Mouse (Mus musculus) kidney, embryonic 16.5 days (tissue): Measurements from ENCODE around the gene Sgo1. TPM values are rescaled to one million over a fixed set of nuclear protein-coding genes. Genes with fewer than 3 reads are reported as not detected.
"Not testable (repeated sequence)": the region's sequence is repeated elsewhere in the genome, so short reads cannot be mapped to it uniquely, and the experiment has no call there.

ENCODE experiments used
- ATAC-seq: fragments of 200-750 bp; cut with Nextera tagmentation; 2 replicates; pipeline ENCODE4 v1.8.0; 2017; ENCODE audit warnings: moderate TSS enrichment; ENCODE audit not compliant: low FRiP score, low TSS enrichment
- H3K27ac ChIP-seq: fragments of 300-500 bp; sonication (generic); 2 replicates; pipeline ENCODE4 v1.5.1; 2014; ENCODE audit warnings: low read length
- H3K27me3 ChIP-seq: fragments of 300-500 bp; sonication (generic); 2 replicates; pipeline ENCODE4 v1.6.1; 2014; ENCODE audit warnings: low read length, control low read depth, mixed read lengths; ENCODE audit not compliant: insufficient read depth
- H3K36me3 ChIP-seq: fragments of 300-500 bp; sonication (generic); 2 replicates; pipeline ENCODE4 v1.6.1; 2014; ENCODE audit warnings: low read length, control low read depth, mixed read lengths; ENCODE audit not compliant: insufficient read depth
- H3K4me1 ChIP-seq: fragments of 300-500 bp; sonication (generic); 2 replicates; pipeline ENCODE4 v1.6.1; 2014; ENCODE audit warnings: low read length, control low read depth, mixed read lengths; ENCODE audit not compliant: insufficient read depth
- H3K4me2 ChIP-seq: fragments of 300-500 bp; sonication (generic); replicated peaks from 2 replicates; pipeline ENCODE4 v1.6.1; 2014; ENCODE audit warnings: low read depth, low read length
- H3K4me3 ChIP-seq: fragments of 300-500 bp; sonication (generic); 2 replicates; pipeline ENCODE4 v1.5.1; 2014; ENCODE audit warnings: mild to moderate bottlenecking, low read length
- H3K9ac ChIP-seq: fragments of 300-500 bp; sonication (generic); replicated peaks from 2 replicates; pipeline ENCODE4 v1.6.1; 2014; ENCODE audit warnings: low read length
- H3K9me3 ChIP-seq: fragments of 300-500 bp; sonication (generic); 2 replicates; pipeline ENCODE4 v1.6.1; 2016; ENCODE audit warnings: low read length, control low read depth
- WGBS: fragments of 180-500 bp; shearing (Covaris S2); extraction: QIAGEN DNeasy Blood & Tissue Kit; methylation state at CpG from one replicate; pipeline ENCODE4 v1.1.7; 2014; 5-methylcytosine and 5-hydroxymethylcytosine counted together
- polyA plus RNA-seq: library from polyadenylated mRNA; unstranded; fragments of >200 nt; fragmentation: Nextera tagmentation; extraction: Ambion mirVana; gene quantifications from 2 replicates; pipeline ENCODE4 v1.2.1, GENCODE M21; 2015

The Sgo1 gene
- polyA plus RNA-seq, 1 experiment from 2014 or later, result 32.2 TPM

- Histone ChIP-seq H3K36me3 (peaks cover 45% of the 10 kb centered on the region), H3K9ac (no peak overlapping the region), H3K27ac (no peak overlapping the region), H3K4me2 (no peak overlapping the region), H3K27me3 (no peaks in the 10 kb centered on the region), H3K4me3 (no peak overlapping the region), H3K9me3 (no peaks in the 10 kb centered on the region), H3K4me1 (no peaks in the 10 kb centered on the region)
- 94% methylated on average over 8 of the region's 8 CpGs for WGBS
- ATAC-seq, result no peak
Observed at GRCm38 (mm10) chr17:53670453-53670852, 18.7 kb downstream of the Sgo1 start.

GRCm38 (mm10) chr17:53664703-53665382, 24.3 kb downstream of the Sgo1 start:
- H3K4me2 ChIP-seq, result no peak overlapping the region
- 70% methylated on average over 2 of the region's 2 CpGs for WGBS

GRCm38 (mm10) chr17:53664267-53664666, 24.9 kb downstream of the Sgo1 start:
- ATAC-seq, result no peak
- no peak overlapping the region for H3K4me3 ChIP-seq
- no peak overlapping the region for H3K4me2 ChIP-seq
- H3K9ac ChIP-seq, result no peak overlapping the region
- H3K9me3 ChIP-seq, result no peaks in the 10 kb centered on the region
- H3K27ac ChIP-seq, result no peak overlapping the region
- no peaks in the 10 kb centered on the region for H3K4me1 ChIP-seq
- 81% methylated on average over 3 of the region's 3 CpGs for WGBS
- no peaks in the 10 kb centered on the region for H3K27me3 ChIP-seq
- peaks cover 29% of the 10 kb centered on the region; the same call in 1 of the 2 replicates for H3K36me3 ChIP-seq

More at GRCm38 (mm10) chr17:53664703-53665382, 24.3 kb downstream of the Sgo1 start:
- H3K4me1 ChIP-seq, result no peaks in the 10 kb centered on the region
- no peak overlapping the region for H3K4me3 ChIP-seq
- no peak overlapping the region for H3K9ac ChIP-seq
- no peaks in the 10 kb centered on the region for H3K9me3 ChIP-seq
- no peak for ATAC-seq
- peaks cover 30% of the 10 kb centered on the region for H3K36me3 ChIP-seq
- no peaks in the 10 kb centered on the region for H3K27me3 ChIP-seq
- no peak overlapping the region for H3K27ac ChIP-seq

- Histone ChIP-seq H3K4me1 (no peaks in the 10 kb centered on the region), H3K4me2 (no peak overlapping the region), H3K4me3 (no peak overlapping the region), H3K36me3 (peaks cover 16% of the 10 kb centered on the region; the same call in 1 of the 2 replicates), H3K9me3 (no peaks in the 10 kb centered on the region), H3K9ac (no peak overlapping the region), H3K27me3 (no peaks in the 10 kb centered on the region), H3K27ac (no peak overlapping the region)
- no peak for ATAC-seq
- 85% methylated on average over 6 of the region's 6 CpGs for whole genome bisulfite sequencing
Observed at GRCm38 (mm10) chr17:53661056-53661840, 27.9 kb downstream of the Sgo1 start.

GRCm38 (mm10) chr17:53659738-53660137, 29.4 kb downstream of the Sgo1 start:
- no peak for ATAC-seq
- Histone ChIP-seq H3K4me1 (no peaks in the 10 kb centered on the region), H3K9me3 (no peaks in the 10 kb centered on the region), H3K4me3 (no peak overlapping the region), H3K4me2 (no peak overlapping the region), H3K36me3 (peaks cover 11% of the 10 kb centered on the region; the same call in 1 of the 2 replicates), H3K9ac (no peak overlapping the region), H3K27ac (no peak overlapping the region), H3K27me3 (no peaks in the 10 kb centered on the region)
- 78% methylated on average over 4 of the region's 4 CpGs for WGBS

GRCm38 (mm10) chr17:53659230-53659629, 29.9 kb downstream of the Sgo1 start:
- H3K36me3 ChIP-seq, result peaks cover 14% of the 10 kb centered on the region; the same call in 1 of the 2 replicates
- H3K4me3 ChIP-seq, result no peak overlapping the region
- H3K4me2 ChIP-seq, result no peak overlapping the region
- H3K9ac ChIP-seq, result no peak overlapping the region
- no peaks in the 10 kb centered on the region for H3K4me1 ChIP-seq
- 87% methylated on average over 8 of the region's 8 CpGs for WGBS
- no peak overlapping the region for H3K27ac ChIP-seq
- ATAC-seq, result no peak
- no peaks in the 10 kb centered on the region for H3K27me3 ChIP-seq
- H3K9me3 ChIP-seq, result no peaks in the 10 kb centered on the region

GRCm38 (mm10) chr17:53658668-53659067, 30.5 kb downstream of the Sgo1 start:
- Histone ChIP-seq H3K4me3 (no peak overlapping the region), H3K36me3 (peaks cover 20% of the 10 kb centered on the region; the same call in 1 of the 2 replicates), H3K9me3 (no peaks in the 10 kb centered on the region), H3K4me2 (no peak overlapping the region), H3K9ac (no peak overlapping the region), H3K27me3 (no peaks in the 10 kb centered on the region), H3K4me1 (no peaks in the 10 kb centered on the region), H3K27ac (no peak overlapping the region)
- ATAC-seq, result no peak
- WGBS, result 87% methylated on average over 2 of the region's 2 CpGs

- H3K9me3 ChIP-seq, H3K4me3 ChIP-seq, H3K9ac ChIP-seq, H3K4me1 ChIP-seq, H3K27ac ChIP-seq, H3K27me3 ChIP-seq, H3K4me2 ChIP-seq, ATAC-seq: not testable (repeated sequence)
- H3K36me3 ChIP-seq, result peaks cover 23% of the 10 kb centered on the region; the same call in 1 of the 2 replicates
- WGBS, result 82% methylated on average over 2 of the region's 2 CpGs
Observed at GRCm38 (mm10) chr17:53657391-53657790, 31.7 kb downstream of the Sgo1 start.

- Histone ChIP-seq H3K9ac (no peak overlapping the region), H3K36me3 (peaks cover 23% of the 10 kb centered on the region; the same call in 1 of the 2 replicates), H3K9me3 (no peaks in the 10 kb centered on the region), H3K4me1 (no peaks in the 10 kb centered on the region), H3K27ac (no peak overlapping the region), H3K4me2 (no peak overlapping the region), H3K4me3 (no peak overlapping the region), H3K27me3 (no peaks in the 10 kb centered on the region)
- 59% methylated on average over 6 of the region's 6 CpGs for WGBS
- ATAC-seq, result no peak
Observed at GRCm38 (mm10) chr17:53656369-53656860, 32.7 kb downstream of the Sgo1 start.

GRCm38 (mm10) chr17:53655959-53656358, 33.2 kb downstream of the Sgo1 start:
- peaks cover 23% of the 10 kb centered on the region; the same call in 1 of the 2 replicates for H3K36me3 ChIP-seq
- no peaks in the 10 kb centered on the region for H3K4me1 ChIP-seq
- 91% methylated on average over 2 of the region's 2 CpGs for WGBS
- no peak overlapping the region for H3K27ac ChIP-seq
- no peak for ATAC-seq
- no peak overlapping the region for H3K9ac ChIP-seq
- no peaks in the 10 kb centered on the region for H3K9me3 ChIP-seq
- H3K27me3 ChIP-seq, result no peaks in the 10 kb centered on the region
- H3K4me2 ChIP-seq, result no peak overlapping the region
- H3K4me3 ChIP-seq, result no peak overlapping the region
